Mouse (Mus musculus): ENCODE data around the gene Sdk2. TPM values are rescaled to one million over a fixed set of nuclear protein-coding genes. Genes with fewer than 3 reads are reported as not detected.

Sdk2 gene
- polyA plus RNA-seq, 1 experiment from 2014 or later = 2.7 TPM

GRCm38 (mm10) chr11:113752685-113753430 is 314.0 kb downstream of the Sdk2 start:
- Histone ChIP-seq H3K36me3 (peaks cover 4% of the 10 kb centered on the region; the same call in 1 of the 2 replicates), H3K4me2 (peak overlapping the region; percentile 86), H3K4me3 (peak overlapping the region; percentile 81; the same call in 1 of the 2 replicates), H3K27ac (peak overlapping the region; percentile 98; the same call in 1 of the 2 replicates), H3K4me1 (peaks cover 34% of the 10 kb centered on the region), H3K27me3 (no peaks in the 10 kb centered on the region), H3K9me3 (no peaks in the 10 kb centered on the region), H3K9ac (no peak overlapping the region; the same call in 1 of the 2 replicates)
- WGBS = 87% methylated on average over 10 of the region's 10 CpGs
- no peak for ATAC-seq (ENCODE audit: borderline replicate concordance, extremely low read depth, low FRiP score, low TSS enrichment)

- Histone ChIP-seq H3K4me2 (peak overlapping the region; percentile 86), H3K9me3 (no peaks in the 10 kb centered on the region), H3K9ac (peak overlapping the region; percentile 92), H3K4me1 (peaks cover 41% of the 10 kb centered on the region), H3K36me3 (peaks cover 6% of the 10 kb centered on the region; the same call in 1 of the 2 replicates), H3K27me3 (no peaks in the 10 kb centered on the region), H3K4me3 (peak overlapping the region; percentile 81), H3K27ac (peak overlapping the region; percentile 98)
- ATAC-seq (ENCODE audit: borderline replicate concordance, extremely low read depth, low FRiP score, low TSS enrichment) = no peak
- 16% methylated on average over 15 of the region's 15 CpGs for WGBS
Measured at GRCm38 (mm10) chr11:113752158-113752661, 314.6 kb downstream of the Sdk2 start.

- Histone ChIP-seq H3K27ac (peak within 1 kb of the TSS; percentile 98), H3K4me3 (peak within 1 kb of the TSS; percentile 81), H3K9me3 (no peaks in the 10 kb centered on the region), H3K36me3 (peaks cover 6% of the 10 kb centered on the region; the same call in 1 of the 2 replicates), H3K9ac (peak within 1 kb of the TSS; percentile 92), H3K27me3 (no peaks in the 10 kb centered on the region), H3K4me2 (peak within 1 kb of the TSS; percentile 86), H3K4me1 (peaks cover 45% of the 10 kb centered on the region)
- ATAC-seq (ENCODE audit: borderline replicate concordance, extremely low read depth, low FRiP score, low TSS enrichment) = peak; percentile 80
- WGBS = under 1% methylated on average over 44 of the region's 44 CpGs
Measured at GRCm38 (mm10) chr11:113751484-113752084, 315.3 kb downstream of the Sdk2 start, which contains the start of gene Cdc42ep4. TSS of gene Cdc42ep4 (minus strand) at chr11:113751881.

- H3K27me3 ChIP-seq = no peaks in the 10 kb centered on the region
- H3K36me3 ChIP-seq = peaks cover 10% of the 10 kb centered on the region; the same call in 1 of the 2 replicates
- H3K9me3 ChIP-seq = no peaks in the 10 kb centered on the region
- peaks cover 49% of the 10 kb centered on the region for H3K4me1 ChIP-seq
- peak overlapping the region; percentile 81 for H3K4me3 ChIP-seq
- peak; percentile 16; the same call in 1 of the 2 replicates for ATAC-seq (ENCODE audit: borderline replicate concordance, extremely low read depth, low FRiP score, low TSS enrichment)
- H3K4me2 ChIP-seq = peak overlapping the region; percentile 86
- WGBS = under 1% methylated on average over 67 of the region's 67 CpGs
- peak overlapping the region; percentile 98 for H3K27ac ChIP-seq
- peak overlapping the region; percentile 92 for H3K9ac ChIP-seq
Measured at GRCm38 (mm10) chr11:113750571-113751483, 316.0 kb downstream of the Sdk2 start.

- H3K9ac ChIP-seq = peak overlapping the region; percentile 92
- H3K4me2 ChIP-seq = peak overlapping the region; percentile 86
- WGBS = 3% methylated on average over 9 of the region's 9 CpGs
- H3K36me3 ChIP-seq = peaks cover 17% of the 10 kb centered on the region; the same call in 1 of the 2 replicates
- peaks cover 55% of the 10 kb centered on the region for H3K4me1 ChIP-seq
- H3K4me3 ChIP-seq = peak overlapping the region; percentile 81
- H3K27ac ChIP-seq = peak overlapping the region; percentile 98
- no peaks in the 10 kb centered on the region for H3K9me3 ChIP-seq
- no peaks in the 10 kb centered on the region for H3K27me3 ChIP-seq
- peak; percentile 15; the same call in 1 of the 2 replicates for ATAC-seq (ENCODE audit: borderline replicate concordance, extremely low read depth, low FRiP score, low TSS enrichment)
Measured at GRCm38 (mm10) chr11:113749749-113750351, 317.0 kb downstream of the Sdk2 start.

GRCm38 (mm10) chr11:113748797-113749521 is 317.9 kb downstream of the Sdk2 start:
- peak overlapping the region; percentile 81 for H3K4me3 ChIP-seq
- peak; percentile 40 for ATAC-seq (ENCODE audit: borderline replicate concordance, extremely low read depth, low FRiP score, low TSS enrichment)
- H3K9ac ChIP-seq = peak overlapping the region; percentile 92
- H3K27me3 ChIP-seq = no peaks in the 10 kb centered on the region
- H3K27ac ChIP-seq = peak overlapping the region; percentile 98
- peaks cover 20% of the 10 kb centered on the region; the same call in 1 of the 2 replicates for H3K36me3 ChIP-seq
- no peaks in the 10 kb centered on the region for H3K9me3 ChIP-seq
- peaks cover 55% of the 10 kb centered on the region for H3K4me1 ChIP-seq
- H3K4me2 ChIP-seq = peak overlapping the region; percentile 86
- WGBS = 2% methylated on average over 21 of the region's 21 CpGs

GRCm38 (mm10) chr11:113747725-113748380 is 319.0 kb downstream of the Sdk2 start:
- no peaks in the 10 kb centered on the region for H3K9me3 ChIP-seq
- WGBS = 57% methylated on average over 11 of the region's 11 CpGs
- peaks cover 29% of the 10 kb centered on the region for H3K36me3 ChIP-seq
- H3K27ac ChIP-seq = peak overlapping the region; percentile 98
- no peak for ATAC-seq (ENCODE audit: borderline replicate concordance, extremely low read depth, low FRiP score, low TSS enrichment)
- no peaks in the 10 kb centered on the region for H3K27me3 ChIP-seq
- peak overlapping the region; percentile 81 for H3K4me3 ChIP-seq
- H3K9ac ChIP-seq = peak overlapping the region; percentile 92
- H3K4me1 ChIP-seq = peaks cover 52% of the 10 kb centered on the region
- peak overlapping the region; percentile 86 for H3K4me2 ChIP-seq

- ATAC-seq (ENCODE audit: borderline replicate concordance, extremely low read depth, low FRiP score, low TSS enrichment) = no peak
- WGBS = 36% methylated on average over 16 of the region's 16 CpGs
Measured at GRCm38 (mm10) chr11:113747056-113747455, 319.8 kb downstream of the Sdk2 start.

GRCm38 (mm10) chr11:113745961-113746360 is 320.9 kb downstream of the Sdk2 start:
- H3K4me3 ChIP-seq = no peak overlapping the region
- no peaks in the 10 kb centered on the region for H3K9me3 ChIP-seq
- H3K4me2 ChIP-seq = no peak overlapping the region
- peaks cover 45% of the 10 kb centered on the region for H3K4me1 ChIP-seq
- no peaks in the 10 kb centered on the region for H3K27me3 ChIP-seq
- H3K9ac ChIP-seq = no peak overlapping the region
- no peak for ATAC-seq (ENCODE audit: borderline replicate concordance, extremely low read depth, low FRiP score, low TSS enrichment)
- 61% methylated on average over 4 of the region's 4 CpGs for WGBS
- peaks cover 38% of the 10 kb centered on the region for H3K36me3 ChIP-seq
- H3K27ac ChIP-seq = no peak overlapping the region

More at GRCm38 (mm10) chr11:113747056-113747455, 319.8 kb downstream of the Sdk2 start:
- Histone ChIP-seq H3K4me1 (peaks cover 46% of the 10 kb centered on the region), H3K27me3 (no peaks in the 10 kb centered on the region), H3K4me2 (peak overlapping the region; percentile 86), H3K9ac (0 out of 2 replicates have a peak overlapping the region, but pooled peaks have one; percentile 92), H3K27ac (peak overlapping the region; percentile 98), H3K36me3 (peaks cover 36% of the 10 kb centered on the region), H3K9me3 (no peaks in the 10 kb centered on the region), H3K4me3 (peak overlapping the region; percentile 81)

GRCm38 (mm10) chr11:113742998-113743397 is 323.8 kb downstream of the Sdk2 start:
- H3K9me3 ChIP-seq = no peaks in the 10 kb centered on the region
- WGBS = 94% methylated on average over 1 of the region's 1 CpGs
- peaks cover 53% of the 10 kb centered on the region for H3K4me1 ChIP-seq
- no peak overlapping the region for H3K4me2 ChIP-seq
- H3K4me3 ChIP-seq = no peak overlapping the region
- no peak overlapping the region for H3K9ac ChIP-seq
- H3K27me3 ChIP-seq = no peaks in the 10 kb centered on the region
- H3K36me3 ChIP-seq = peaks cover 36% of the 10 kb centered on the region
- no peak for ATAC-seq (ENCODE audit: borderline replicate concordance, extremely low read depth, low FRiP score, low TSS enrichment)
- H3K27ac ChIP-seq = no peak overlapping the region

Data from lung, embryonic 15.5 days (tissue).